Mouse (Mus musculus): ENCODE results near the gene Spp1. TPM values are rescaled to one million over a fixed set of nuclear protein-coding genes. Genes with fewer than 3 reads are reported as not detected.
"Not testable (repeated sequence)": the region's sequence is repeated elsewhere in the genome, so short reads cannot be mapped to it uniquely, and the experiment has no call there.

Gene Spp1
- total RNA-seq, 2 experiments from 2014 or later = 1.9 to 4.2 TPM

GRCm38 (mm10) chr5:104433968-104434565 is 851 bp upstream of the Spp1 start:
- DNase-seq (ENCODE audit: low spot score) = no peak

- DNase-seq (ENCODE audit: low spot score) = no peak
These were observed 1.6 kb downstream of the Spp1 start for GRCm38 (mm10) chr5:104436406-104437076.

GRCm38 (mm10) chr5:104442396-104442795 is 7.5 kb downstream of the Spp1 start:
- no peak for DNase-seq (ENCODE audit: low spot score)

GRCm38 (mm10) chr5:104442850-104443249 is 7.9 kb downstream of the Spp1 start:
- no peak for DNase-seq (ENCODE audit: low spot score)

GRCm38 (mm10) chr5:104446156-104446555 is 11.2 kb downstream of the Spp1 start:
- DNase-seq (ENCODE audit: low spot score) = peak; percentile 55

GRCm38 (mm10) chr5:104448346-104448745 is 13.4 kb downstream of the Spp1 start:
- not testable (repeated sequence) for DNase-seq (ENCODE audit: low spot score)

GRCm38 (mm10) chr5:104449491-104449890 is 14.6 kb downstream of the Spp1 start:
- DNase-seq (ENCODE audit: low spot score) = no peak

- DNase-seq (ENCODE audit: low spot score) = no peak
These were observed 18.2 kb downstream of the Spp1 start for GRCm38 (mm10) chr5:104453075-104453474.

GRCm38 (mm10) chr5:104454564-104454963 is 19.6 kb downstream of the Spp1 start:
- DNase-seq (ENCODE audit: low spot score) = no peak

GRCm38 (mm10) chr5:104458832-104459705 is 24.2 kb downstream of the Spp1 start, which contains the start of gene Pkd2:
Pkd2 (plus strand) TSS chr5:104459450.
- peak; percentile 65 for DNase-seq (ENCODE audit: low spot score)

- DNase-seq (ENCODE audit: low spot score) = peak; percentile 40
These were observed 25.0 kb downstream of the Spp1 start for GRCm38 (mm10) chr5:104459706-104460455.

- DNase-seq (ENCODE audit: low spot score) = no peak
These were observed 25.5 kb downstream of the Spp1 start for GRCm38 (mm10) chr5:104460456-104460838.

- DNase-seq (ENCODE audit: low spot score) = peak; percentile 37
These were observed 25.9 kb downstream of the Spp1 start for GRCm38 (mm10) chr5:104460856-104461255.

GRCm38 (mm10) chr5:104465279-104465678 is 30.4 kb downstream of the Spp1 start:
- no peak for DNase-seq (ENCODE audit: low spot score)

GRCm38 (mm10) chr5:104465731-104466130 is 30.8 kb downstream of the Spp1 start:
- peak; percentile 80 for DNase-seq (ENCODE audit: low spot score)

- DNase-seq (ENCODE audit: low spot score) = no peak
These were observed 31.9 kb downstream of the Spp1 start for GRCm38 (mm10) chr5:104466816-104467215.

GRCm38 (mm10) chr5:104468586-104468985 is 33.7 kb downstream of the Spp1 start:
- no peak for DNase-seq (ENCODE audit: low spot score)

GRCm38 (mm10) chr5:104470981-104471391 is 36.1 kb downstream of the Spp1 start:
- DNase-seq (ENCODE audit: low spot score) = no peak

- DNase-seq (ENCODE audit: low spot score) = peak; percentile 8
These were observed 37.5 kb downstream of the Spp1 start for GRCm38 (mm10) chr5:104472371-104472770.

GRCm38 (mm10) chr5:104480367-104480766 is 45.4 kb downstream of the Spp1 start:
- DNase-seq (ENCODE audit: low spot score) = no peak

GRCm38 (mm10) chr5:104482856-104483255 is 47.9 kb downstream of the Spp1 start:
- no peak for DNase-seq (ENCODE audit: low spot score)
